Comparison of ENCODE assay signal across 25 mouse cellular contexts in genomic region chr6:34936743-34937142, GRCm38 (mm10). TPM values are rescaled to one million over a fixed set of nuclear protein-coding genes. Genes with fewer than 3 reads are reported as not detected.
DNase-seq lines count a peak whose midpoint lies in the region; ATAC-seq and TF ChIP-seq lines count a peak whose summit lies in the region.
"Had no signal": no experiment of that assay in that cellular context is flagged by ENCODE, and none has a peak within 500 bp of the region (broad histone marks: within the 10 kb centered on the region; RNA-seq: fewer than 3 reads in every experiment).

No protein-coding gene starts in this region.

- no peak for DNase-seq in lung, postnatal 0 days (ENCODE audit: low spot score)
- no peak for DNase-seq in lung, postnatal 14 days
- no peak for DNase-seq in stomach, postnatal 0 days (ENCODE audit: low spot score)
- no peak for DNase-seq in neural tube, embryonic 10.5 days (ENCODE audit: extremely low spot score, low spot score)
- DNase-seq: cerebellum, adult 9-11 months; gastrocnemius, postnatal 25 days; layer of hippocampus, postnatal 36 days; liver; lung, adult 18-20 months; thymus, adult 18-20 months had no signal

- TF ChIP-seq EP300 in lung, postnatal 0 days (IDR thresholded peaks at IDR 0.05) = no peak
- TF ChIP-seq EP300 in stomach, postnatal 0 days (optimal IDR thresholded peaks at IDR 0.05) = no peak

- H3K9ac ChIP-seq in intestine, postnatal 0 days (ENCODE audit: low read depth, low read length) = no peak overlapping the region
- no peak overlapping the region for H3K9ac ChIP-seq in intestine, embryonic 15.5 days
- no peak overlapping the region for H3K9ac ChIP-seq in lung, postnatal 0 days (replicated peaks; ENCODE audit: low read depth)
- no peak overlapping the region for H3K9ac ChIP-seq in stomach, postnatal 0 days (ENCODE audit: low read length)
- H3K9ac ChIP-seq: forebrain, embryonic 12.5 days; midbrain, embryonic 13.5 days had no signal

- H3K9me3 ChIP-seq in intestine, postnatal 0 days (ENCODE audit: control insufficient read depth) = no peaks in the 10 kb centered on the region
- no peaks in the 10 kb centered on the region for H3K9me3 ChIP-seq in intestine, embryonic 15.5 days
- H3K9me3 ChIP-seq in lung, postnatal 0 days (ENCODE audit: low read length) = no peaks in the 10 kb centered on the region
- no peaks in the 10 kb centered on the region for H3K9me3 ChIP-seq in E14TG2a.4 (ENCODE audit: low read length)
- H3K9me3 ChIP-seq in stomach, postnatal 0 days (ENCODE audit: control insufficient read depth, low read length) = no peaks in the 10 kb centered on the region
- H3K9me3 ChIP-seq: forebrain, embryonic 12.5 days; midbrain, embryonic 13.5 days had no signal

- H3K36me3 ChIP-seq in intestine, postnatal 0 days (ENCODE audit: control insufficient read depth, insufficient read depth) = no peaks in the 10 kb centered on the region
- H3K36me3 ChIP-seq in intestine, embryonic 15.5 days = no peaks in the 10 kb centered on the region
- no peaks in the 10 kb centered on the region for H3K36me3 ChIP-seq in lung, postnatal 0 days (ENCODE audit: insufficient read depth, low read length)
- no peaks in the 10 kb centered on the region for H3K36me3 ChIP-seq in E14TG2a.4 (ENCODE audit: insufficient read depth, low read length)
- H3K36me3 ChIP-seq in stomach, postnatal 0 days (ENCODE audit: control insufficient read depth, insufficient read depth, low read length) = no peaks in the 10 kb centered on the region
- H3K36me3 ChIP-seq: forebrain, embryonic 12.5 days; midbrain, embryonic 13.5 days had no signal

- no peak overlapping the region for H3K27ac ChIP-seq in intestine, postnatal 0 days (ENCODE audit: low read depth, low read length)
- no peak overlapping the region for H3K27ac ChIP-seq in intestine, embryonic 15.5 days
- no peak overlapping the region for H3K27ac ChIP-seq in lung, postnatal 0 days (ENCODE audit: low read length)
- no peak overlapping the region for H3K27ac ChIP-seq in stomach, postnatal 0 days (replicated peaks)
- H3K27ac ChIP-seq: forebrain, embryonic 12.5 days; macrophage; midbrain, embryonic 13.5 days had no signal

- H3K4me3 ChIP-seq in intestine, postnatal 0 days (ENCODE audit: low read depth, low read length) = no peak overlapping the region
- no peak overlapping the region for H3K4me3 ChIP-seq in intestine, embryonic 15.5 days (replicated peaks)
- no peak overlapping the region for H3K4me3 ChIP-seq in lung, postnatal 0 days (ENCODE audit: low read depth, low read length)
- H3K4me3 ChIP-seq in E14TG2a.4 (replicated peaks; ENCODE audit: low read length) = no peak overlapping the region
- no peak overlapping the region for H3K4me3 ChIP-seq in stomach, postnatal 0 days (ENCODE audit: low read depth, low read length)
- H3K4me3 ChIP-seq: forebrain, embryonic 12.5 days; midbrain, embryonic 13.5 days had no signal

- peaks cover 3% of the 10 kb centered on the region; the same call in 1 of the 2 replicates for H3K4me1 ChIP-seq in intestine, postnatal 0 days (replicated peaks; ENCODE audit: control insufficient read depth, insufficient read depth, low read length)
- H3K4me1 ChIP-seq in intestine, embryonic 15.5 days (replicated peaks) = no peaks in the 10 kb centered on the region
- H3K4me1 ChIP-seq in lung, postnatal 0 days (ENCODE audit: insufficient read depth, low read depth, low read length) = no peaks in the 10 kb centered on the region
- peaks cover 28% of the 10 kb centered on the region for H3K4me1 ChIP-seq in E14TG2a.4 (replicated peaks; ENCODE audit: low read depth, low read length)
- H3K4me1 ChIP-seq in stomach, postnatal 0 days (replicated peaks; ENCODE audit: control insufficient read depth, insufficient read depth) = no peaks in the 10 kb centered on the region
- H3K4me1 ChIP-seq: forebrain, embryonic 12.5 days; midbrain, embryonic 13.5 days had no signal

- H3K4me2 ChIP-seq in intestine, postnatal 0 days (replicated peaks; ENCODE audit: low read depth) = no peak overlapping the region
- H3K4me2 ChIP-seq in intestine, embryonic 15.5 days (replicated peaks) = no peak overlapping the region
- H3K4me2 ChIP-seq in lung, postnatal 0 days (replicated peaks; ENCODE audit: low read depth, low read length) = no peak overlapping the region
- no peak overlapping the region for H3K4me2 ChIP-seq in stomach, postnatal 0 days (replicated peaks; ENCODE audit: low read depth)
- H3K4me2 ChIP-seq: forebrain, embryonic 12.5 days; midbrain, embryonic 13.5 days had no signal

- no peaks in the 10 kb centered on the region for H3K27me3 ChIP-seq in intestine, postnatal 0 days (replicated peaks; ENCODE audit: control insufficient read depth, insufficient read depth, low read length)
- H3K27me3 ChIP-seq in intestine, embryonic 15.5 days (replicated peaks) = no peaks in the 10 kb centered on the region; the same call in 1 of the 2 replicates
- H3K27me3 ChIP-seq in lung, postnatal 0 days (replicated peaks; ENCODE audit: insufficient read depth, low read length) = no peaks in the 10 kb centered on the region
- peaks cover 15% of the 10 kb centered on the region; the same call in 1 of the 2 replicates for H3K27me3 ChIP-seq in E14TG2a.4 (ENCODE audit: insufficient read depth, low read length)
- no peaks in the 10 kb centered on the region for H3K27me3 ChIP-seq in stomach, postnatal 0 days (ENCODE audit: control insufficient read depth, insufficient read depth, low read length)
- H3K27me3 ChIP-seq: forebrain, embryonic 12.5 days; midbrain, embryonic 13.5 days had no signal

- peak; percentile 23 for TF ChIP-seq CTCF in intestine, postnatal 0 days (IDR thresholded peaks at IDR 0.05; ENCODE audit: low read depth)
- peak; percentile 27 for TF ChIP-seq CTCF in lung, postnatal 0 days (IDR thresholded peaks at IDR 0.05)
- TF ChIP-seq CTCF in E14TG2a.4 (conservative IDR thresholded peaks at IDR 0.05; ENCODE audit: low read length) = peak; percentile 40
- TF ChIP-seq CTCF in stomach, postnatal 0 days (IDR thresholded peaks at IDR 0.05; ENCODE audit: low read depth) = peak; percentile 40; the same call in 1 of the 2 replicates

- WGBS in intestine, postnatal 0 days = 75% methylated on average over 5 of the region's 5 CpGs
- 75% methylated on average over 5 of the region's 5 CpGs for WGBS in intestine, embryonic 15.5 days
- 68% methylated on average over 5 of the region's 5 CpGs for WGBS in lung, postnatal 0 days
- WGBS in stomach, postnatal 0 days = 78% methylated on average over 5 of the region's 5 CpGs

- no peak for ATAC-seq in intestine, postnatal 0 days
- no peak for ATAC-seq in intestine, embryonic 15.5 days
- ATAC-seq in lung, postnatal 0 days = no peak
- ATAC-seq in stomach, postnatal 0 days (ENCODE audit: low FRiP score, low TSS enrichment) = no peak
- ATAC-seq: inflammation-experienced regulatory T-cells, adult 6 months; midbrain, embryonic 13.5 days had no signal

RNA-seq across cellular contexts. Expression of gene Stra8, which starts 16.8 kb away (rescaled TPM):
- polyA plus RNA-seq in intestine, postnatal 0 days (2015; fragmentation: Nextera tagmentation; extraction: Ambion mirVana) = not detected in 2 replicates
- polyA plus RNA-seq in intestine, embryonic 15.5 days (2015; fragmentation: Nextera tagmentation; extraction: Ambion mirVana) = not detected in 2 replicates
- polyA plus RNA-seq in lung, postnatal 0 days (2015; fragmentation: Nextera tagmentation; extraction: Ambion mirVana) = 0.10 TPM in 1 of 2 replicates, not detected in the other
- polyA plus RNA-seq in stomach, postnatal 0 days (2015; fragmentation: Nextera tagmentation; extraction: Ambion mirVana) = 0.10 TPM in 1 of 2 replicates, not detected in the other
- polyA plus RNA-seq: cortical plate, adult 2 months; embryonic facial prominence, embryonic 11.5 days; forebrain, embryonic 12.5 days; frontal cortex, adult 2 months; hindbrain, embryonic 11.5 days; inflammation-experienced regulatory T-cells, adult 6 months; kidney, embryonic 14.5 days; macrophage; midbrain, embryonic 13.5 days; neural tube, embryonic 14.5 days; spleen, adult 2 months; stomach, embryonic 14.5 days had no signal

RNA-seq across cellular contexts. Expression of gene Wdr91, which starts 26.1 kb away (rescaled TPM):
- polyA plus RNA-seq in intestine, postnatal 0 days (2015; fragmentation: Nextera tagmentation; extraction: Ambion mirVana) = 5.7 and 6.9 TPM in 2 replicates
- 7.1 and 8.4 TPM in 2 replicates for polyA plus RNA-seq in intestine, embryonic 15.5 days (2015; fragmentation: Nextera tagmentation; extraction: Ambion mirVana)
- polyA plus RNA-seq in lung, postnatal 0 days (2015; fragmentation: Nextera tagmentation; extraction: Ambion mirVana) = 19.9 and 21.1 TPM in 2 replicates
- 4.5 and 5.0 TPM in 2 replicates for polyA plus RNA-seq in stomach, postnatal 0 days (2015; fragmentation: Nextera tagmentation; extraction: Ambion mirVana)

RNA-seq across cellular contexts. Expression of gene Slc23a4, which starts 51.5 kb away (rescaled TPM):
- 7.4 and 7.7 TPM in 2 replicates for polyA plus RNA-seq in intestine, postnatal 0 days (2015; fragmentation: Nextera tagmentation; extraction: Ambion mirVana)
- 8.4 and 9.5 TPM in 2 replicates for polyA plus RNA-seq in intestine, embryonic 15.5 days (2015; fragmentation: Nextera tagmentation; extraction: Ambion mirVana)
- 0.43 and 0.52 TPM in 2 replicates for polyA plus RNA-seq in lung, postnatal 0 days (2015; fragmentation: Nextera tagmentation; extraction: Ambion mirVana)
- 1.5 and 1.6 TPM in 2 replicates for polyA plus RNA-seq in stomach, postnatal 0 days (2015; fragmentation: Nextera tagmentation; extraction: Ambion mirVana)
- polyA plus RNA-seq: embryonic facial prominence, embryonic 11.5 days had no signal

RNA-seq across cellular contexts. Expression of gene Cyren, which starts 58.9 kb away (rescaled TPM):
- polyA plus RNA-seq in intestine, postnatal 0 days (2015; fragmentation: Nextera tagmentation; extraction: Ambion mirVana) = 6.2 and 6.8 TPM in 2 replicates
- polyA plus RNA-seq in intestine, embryonic 15.5 days (2015; fragmentation: Nextera tagmentation; extraction: Ambion mirVana) = 11.0 and 11.3 TPM in 2 replicates
- 12.6 and 13.8 TPM in 2 replicates for polyA plus RNA-seq in lung, postnatal 0 days (2015; fragmentation: Nextera tagmentation; extraction: Ambion mirVana)
- polyA plus RNA-seq in stomach, postnatal 0 days (2015; fragmentation: Nextera tagmentation; extraction: Ambion mirVana) = 5.8 and 5.9 TPM in 2 replicates
